Mouse (Mus musculus): ENCODE results near the gene Tex9.

- TF ChIP-seq CHD2 (IDR thresholded peaks at IDR 0.05; ENCODE audit: low read depth, low read length) (no peak), ZC3H11A (IDR thresholded peaks at IDR 0.05; ENCODE audit: borderline replicate concordance, low read depth, low read length) (no peak), MAFK (IDR thresholded peaks at IDR 0.05; ENCODE audit: insufficient read depth, low read depth, low read length) (no peak)
Observed at GRCm38 (mm10) chr9:72422753-72423152, 69.3 kb downstream of the Tex9 start.

Data from ES-E14 (cell line).